Mouse (Mus musculus): ENCODE data around the gene Rps25. TPM values are rescaled to one million over a fixed set of nuclear protein-coding genes. Genes with fewer than 3 reads are reported as not detected.
"Not testable (repeated sequence)": the region's sequence is repeated elsewhere in the genome, so short reads cannot be mapped to it uniquely, and the experiment has no call there.

The Rps25 gene
- polyA plus RNA-seq, 1 experiment from 2014 or later: 3,005 TPM

DNA sequence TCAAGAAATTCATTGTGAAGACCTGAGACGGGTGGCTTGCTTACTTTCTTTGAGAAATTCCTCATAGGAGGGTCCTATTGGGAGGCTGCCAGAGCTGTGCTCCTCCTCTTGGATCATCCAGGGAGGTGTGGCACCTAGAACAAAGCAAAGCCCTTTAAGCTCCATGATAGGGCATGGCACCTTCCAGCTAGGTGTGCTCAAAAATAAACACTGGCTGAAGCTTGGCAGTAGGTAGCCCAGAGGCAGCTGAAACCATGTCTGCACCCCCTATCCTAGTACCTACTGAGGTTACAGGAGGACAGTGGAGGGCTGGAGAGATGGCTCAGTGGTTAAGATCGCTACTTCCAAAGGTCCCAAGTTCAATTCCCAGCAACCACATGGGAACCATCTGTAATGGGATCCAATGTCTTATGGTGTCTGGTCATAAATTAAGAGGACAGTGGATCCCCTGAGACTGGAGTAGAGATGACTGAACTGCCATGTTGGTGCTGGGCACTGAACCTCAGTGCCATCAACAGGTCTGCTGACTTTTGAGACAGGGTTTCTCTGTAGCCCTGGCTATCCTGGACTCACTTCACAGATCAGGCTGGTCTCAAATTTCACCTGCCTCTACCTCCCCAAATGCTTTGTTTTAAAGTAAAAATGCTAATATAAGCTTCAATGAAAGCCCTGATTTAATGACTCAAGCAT lies 3.9 kb downstream of the Rps25 start:
- Histone ChIP-seq H3K9ac (ENCODE audit: low read length) (no peak overlapping the region), H3K4me2 (ENCODE audit: low read length) (no peak overlapping the region), H3K27ac (ENCODE audit: low read depth) (no peak overlapping the region), H3K36me3 (ENCODE audit: control insufficient read depth, insufficient read depth, low read length) (peaks cover 60% of the 10 kb centered on the region), H3K4me1 (replicated peaks; ENCODE audit: control insufficient read depth, insufficient read depth, low read length) (peaks cover 2% of the 10 kb centered on the region; the same call in 1 of the 2 replicates), H3K9me3 (ENCODE audit: control insufficient read depth, low read length) (no peaks in the 10 kb centered on the region), H3K4me3 (ENCODE audit: low read depth, low read length) (no peak overlapping the region), H3K27me3 (replicated peaks; ENCODE audit: control insufficient read depth, insufficient read depth, low read length) (no peaks in the 10 kb centered on the region)
- DNase-seq (ENCODE audit: low spot score) (no peak), ATAC-seq (replicated peaks; ENCODE audit: low FRiP score, low TSS enrichment, low read depth) (no peak)
- 90% methylated on average over 2 of the region's 2 CpGs for WGBS

- 91% methylated on average over 1 of the region's 1 CpGs for WGBS
- no peaks in the 10 kb centered on the region; the same call in 1 of the 2 replicates for H3K4me1 ChIP-seq (replicated peaks; ENCODE audit: control insufficient read depth, insufficient read depth, low read length)
- ATAC-seq (replicated peaks; ENCODE audit: low FRiP score, low TSS enrichment, low read depth): no peak
- no peak overlapping the region for H3K4me3 ChIP-seq (ENCODE audit: low read depth, low read length)
- H3K9me3 ChIP-seq (ENCODE audit: control insufficient read depth, low read length): no peaks in the 10 kb centered on the region
- H3K27me3 ChIP-seq (replicated peaks; ENCODE audit: control insufficient read depth, insufficient read depth, low read length): no peaks in the 10 kb centered on the region
- no peak overlapping the region for H3K9ac ChIP-seq (ENCODE audit: low read length)
- no peak overlapping the region for H3K27ac ChIP-seq (ENCODE audit: low read depth)
- H3K4me2 ChIP-seq (ENCODE audit: low read length): no peak overlapping the region
- peaks cover 65% of the 10 kb centered on the region for H3K36me3 ChIP-seq (ENCODE audit: control insufficient read depth, insufficient read depth, low read length)
- DNase-seq (ENCODE audit: low spot score): no peak
Observed at GRCm38 (mm10) chr9:44411601-44412130, 4.7 kb downstream of the Rps25 start.

DNA sequence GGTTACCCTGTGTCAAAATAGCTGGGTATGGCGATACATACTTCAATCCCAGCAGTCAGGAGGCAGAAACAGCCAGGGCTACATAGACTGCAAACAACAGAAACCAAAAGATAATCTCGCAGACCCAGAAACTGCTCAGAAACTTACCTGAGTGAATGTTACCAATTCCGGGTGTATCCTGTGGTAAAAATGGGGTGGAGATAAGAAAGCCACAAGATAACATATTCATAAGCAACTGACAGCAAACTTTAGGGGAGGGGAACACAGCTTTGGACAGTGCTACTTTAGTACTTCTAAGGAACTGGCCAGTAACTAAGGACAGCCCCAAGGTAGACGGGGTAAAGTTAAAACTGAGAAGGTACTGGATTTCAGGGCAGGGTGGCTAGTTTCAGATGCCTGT lies 5.4 kb downstream of the Rps25 start:
- peaks cover 65% of the 10 kb centered on the region for H3K36me3 ChIP-seq (ENCODE audit: control insufficient read depth, insufficient read depth, low read length)
- DNase-seq (ENCODE audit: low spot score): no peak
- H3K27me3 ChIP-seq (replicated peaks; ENCODE audit: control insufficient read depth, insufficient read depth, low read length): no peaks in the 10 kb centered on the region
- H3K9me3 ChIP-seq (ENCODE audit: control insufficient read depth, low read length): no peaks in the 10 kb centered on the region
- H3K27ac ChIP-seq (ENCODE audit: low read depth): no peak overlapping the region
- H3K4me2 ChIP-seq (ENCODE audit: low read length): no peak overlapping the region
- H3K9ac ChIP-seq (ENCODE audit: low read length): no peak overlapping the region
- no peak overlapping the region for H3K4me3 ChIP-seq (ENCODE audit: low read depth, low read length)
- WGBS: 88% methylated on average over 4 of the region's 4 CpGs
- no peak for ATAC-seq (replicated peaks; ENCODE audit: low FRiP score, low TSS enrichment, low read depth)
- peaks cover 3% of the 10 kb centered on the region for H3K4me1 ChIP-seq (replicated peaks; ENCODE audit: control insufficient read depth, insufficient read depth, low read length)

- no peak overlapping the region for H3K4me3 ChIP-seq (ENCODE audit: low read depth, low read length)
- H3K4me1 ChIP-seq (replicated peaks; ENCODE audit: control insufficient read depth, insufficient read depth, low read length): peaks cover 3% of the 10 kb centered on the region
- H3K27me3 ChIP-seq (replicated peaks; ENCODE audit: control insufficient read depth, insufficient read depth, low read length): no peaks in the 10 kb centered on the region
- peaks cover 65% of the 10 kb centered on the region for H3K36me3 ChIP-seq (ENCODE audit: control insufficient read depth, insufficient read depth, low read length)
- WGBS: 68% methylated on average over 2 of the region's 2 CpGs
- ATAC-seq (replicated peaks; ENCODE audit: low FRiP score, low TSS enrichment, low read depth) (no peak), DNase-seq (ENCODE audit: low spot score) (no peak)
- no peaks in the 10 kb centered on the region for H3K9me3 ChIP-seq (ENCODE audit: control insufficient read depth, low read length)
- H3K27ac ChIP-seq (ENCODE audit: low read depth): no peak overlapping the region
- no peak overlapping the region for H3K9ac ChIP-seq (ENCODE audit: low read length)
- no peak overlapping the region for H3K4me2 ChIP-seq (ENCODE audit: low read length)
Observed at GRCm38 (mm10) chr9:44412781-44413180, 5.8 kb downstream of the Rps25 start.

DNA sequence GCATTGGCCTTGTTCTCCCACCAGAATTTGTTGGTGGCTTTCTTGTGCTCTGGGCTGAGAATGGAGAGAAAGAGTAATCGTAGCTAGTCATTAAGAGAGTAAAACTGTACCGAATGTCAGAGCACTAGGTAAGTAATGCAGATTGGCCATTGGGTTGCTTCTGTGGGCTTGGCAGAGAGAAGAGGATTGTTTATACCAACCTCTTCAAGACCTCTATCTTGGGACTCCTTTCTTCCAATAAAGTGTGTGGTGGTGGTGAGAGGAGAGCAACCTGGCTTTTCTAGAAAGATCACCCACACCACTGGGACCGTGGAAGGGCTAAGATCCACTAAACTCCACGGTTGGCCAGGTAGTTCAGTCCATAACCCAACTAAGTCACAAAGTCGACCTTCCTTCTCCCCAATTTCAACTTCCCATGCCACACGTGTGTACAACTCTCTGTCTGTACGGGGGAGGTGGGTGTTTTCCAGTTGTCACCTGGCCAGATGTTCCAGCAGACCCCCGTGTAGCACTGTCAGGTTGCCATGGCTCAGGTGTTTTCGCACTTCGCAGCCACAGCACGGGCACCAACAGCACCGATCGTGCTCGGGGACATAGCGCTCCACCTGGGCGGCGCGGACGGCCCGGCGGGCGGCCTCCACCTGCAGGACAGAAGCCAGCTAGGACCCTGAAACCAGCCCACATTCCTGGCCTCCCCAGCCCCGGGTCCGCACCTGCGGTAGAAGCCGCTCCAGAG lies 10.4 kb downstream of the Rps25 start:
- peaks cover 6% of the 10 kb centered on the region; the same call in 1 of the 2 replicates for H3K4me1 ChIP-seq (replicated peaks; ENCODE audit: control insufficient read depth, insufficient read depth, low read length)
- peak overlapping the region; percentile 84 for H3K4me2 ChIP-seq (ENCODE audit: low read length)
- H3K27me3 ChIP-seq (replicated peaks; ENCODE audit: control insufficient read depth, insufficient read depth, low read length): no peaks in the 10 kb centered on the region
- H3K9me3 ChIP-seq (ENCODE audit: control insufficient read depth, low read length): no peaks in the 10 kb centered on the region
- H3K4me3 ChIP-seq (ENCODE audit: low read depth, low read length): peak overlapping the region; percentile 77
- peaks cover 28% of the 10 kb centered on the region for H3K36me3 ChIP-seq (ENCODE audit: control insufficient read depth, insufficient read depth, low read length)
- no peak for DNase-seq (ENCODE audit: low spot score)
- H3K9ac ChIP-seq (ENCODE audit: low read length): peak overlapping the region; percentile 78
- H3K27ac ChIP-seq (ENCODE audit: low read depth): 0 out of 2 replicates have a peak overlapping the region, but pooled peaks have one; percentile 47
- WGBS: 8% methylated on average over 26 of the region's 26 CpGs
- ATAC-seq (replicated peaks; ENCODE audit: low FRiP score, low TSS enrichment, low read depth): peak; percentile 71

DNA sequence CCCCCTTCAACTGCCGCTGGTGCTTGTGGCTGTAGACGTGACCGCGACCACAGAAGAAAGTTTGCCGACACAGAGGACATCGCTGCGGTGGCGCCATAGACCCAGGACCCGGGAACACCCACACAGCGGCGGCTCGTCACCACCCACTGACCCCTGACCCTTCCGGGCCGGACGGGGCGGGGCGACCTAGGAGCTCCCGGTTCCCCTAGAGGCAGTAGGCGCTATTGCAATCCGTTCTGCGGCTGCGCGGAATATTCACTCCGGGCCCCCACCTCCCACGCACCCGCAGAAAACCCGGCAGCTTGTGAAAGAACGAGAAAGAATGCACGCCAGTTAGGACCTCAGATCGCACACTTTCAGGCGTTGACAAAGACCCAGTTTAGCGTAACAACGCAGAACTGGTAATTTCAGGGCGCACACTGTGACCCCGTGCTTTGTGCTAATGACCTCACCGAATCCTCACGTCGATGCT lies 11.0 kb downstream of the Rps25 start:
- H3K4me3 ChIP-seq (ENCODE audit: low read depth, low read length): peak overlapping the region; percentile 77
- ATAC-seq (replicated peaks; ENCODE audit: low FRiP score, low TSS enrichment, low read depth): peak; percentile 89
- under 1% methylated on average over 38 of the region's 38 CpGs for WGBS

DNA sequence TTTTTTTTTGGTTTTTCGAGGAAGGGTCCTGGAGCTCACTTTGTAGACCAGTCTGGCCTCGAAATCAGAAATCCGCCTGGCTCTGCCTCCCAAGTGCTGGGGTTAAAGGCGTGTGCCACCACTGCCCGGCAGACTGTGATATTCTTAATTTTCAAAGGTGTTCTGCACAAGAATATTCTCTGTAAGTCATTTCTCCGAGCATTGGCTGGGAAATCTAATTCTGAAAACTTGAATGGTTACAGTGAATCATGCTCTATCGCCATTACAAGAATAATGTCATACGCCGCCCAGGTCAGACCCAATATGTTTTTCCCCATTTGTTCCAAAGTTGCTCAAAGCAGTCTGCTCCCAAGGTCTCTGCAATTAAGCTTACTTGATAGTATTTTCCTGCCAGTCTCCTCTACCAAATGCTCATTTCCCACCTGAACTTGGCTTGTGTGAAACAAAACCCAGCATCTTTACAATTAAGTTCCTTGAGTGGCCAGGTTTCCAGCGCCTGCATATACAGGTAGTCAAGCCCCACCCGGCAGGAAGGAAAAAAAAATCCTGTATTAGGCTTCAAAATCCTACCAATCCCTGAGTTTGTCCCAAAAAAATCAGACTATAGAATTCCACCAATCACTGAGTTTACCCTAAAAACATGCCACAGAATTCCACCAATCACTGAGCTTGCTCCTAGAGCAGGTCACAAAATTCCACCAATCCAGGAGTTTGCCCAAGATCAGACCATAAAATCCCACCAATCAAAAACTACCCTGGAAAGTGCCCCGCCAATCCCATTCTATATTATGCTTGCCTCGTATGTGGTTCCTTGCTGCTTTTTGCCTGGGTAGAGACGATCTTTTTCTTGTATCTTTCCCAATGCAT lies 11.8 kb downstream of the Rps25 start, which contains the start of gene Ccdc84:
TSS of gene Ccdc84 (minus strand) at position 51 of the 867 bp plus-strand sequence.
- Histone ChIP-seq H3K4me1 (replicated peaks; ENCODE audit: control insufficient read depth, insufficient read depth, low read length) (peaks cover 6% of the 10 kb centered on the region; the same call in 1 of the 2 replicates), H3K4me2 (ENCODE audit: low read length) (peak within 1 kb of the TSS; percentile 84), H3K36me3 (ENCODE audit: control insufficient read depth, insufficient read depth, low read length) (peaks cover 15% of the 10 kb centered on the region), H3K9ac (ENCODE audit: low read length) (peak within 1 kb of the TSS; percentile 78), H3K27me3 (replicated peaks; ENCODE audit: control insufficient read depth, insufficient read depth, low read length) (no peaks in the 10 kb centered on the region), H3K4me3 (ENCODE audit: low read depth, low read length) (peak within 1 kb of the TSS; percentile 77), H3K9me3 (ENCODE audit: control insufficient read depth, low read length) (no peaks in the 10 kb centered on the region), H3K27ac (ENCODE audit: low read depth) (peak within 1 kb of the TSS; percentile 64; the same call in 1 of the 2 replicates)
- no peak for DNase-seq (ENCODE audit: low spot score)
- WGBS: 75% methylated on average over 14 of the region's 14 CpGs
- no peak for ATAC-seq (replicated peaks; ENCODE audit: low FRiP score, low TSS enrichment, low read depth)

More for the DNA sequence above, 11.0 kb downstream of the Rps25 start:
- Histone ChIP-seq H3K4me2 (ENCODE audit: low read length) (peak overlapping the region; percentile 84), H3K9ac (ENCODE audit: low read length) (peak overlapping the region; percentile 78), H3K27me3 (replicated peaks; ENCODE audit: control insufficient read depth, insufficient read depth, low read length) (no peaks in the 10 kb centered on the region), H3K9me3 (ENCODE audit: control insufficient read depth, low read length) (no peaks in the 10 kb centered on the region), H3K36me3 (ENCODE audit: control insufficient read depth, insufficient read depth, low read length) (peaks cover 23% of the 10 kb centered on the region), H3K4me1 (replicated peaks; ENCODE audit: control insufficient read depth, insufficient read depth, low read length) (peaks cover 6% of the 10 kb centered on the region; the same call in 1 of the 2 replicates), H3K27ac (ENCODE audit: low read depth) (peak overlapping the region; percentile 64; the same call in 1 of the 2 replicates)
- peak; percentile 96 for DNase-seq (ENCODE audit: low spot score)

DNA sequence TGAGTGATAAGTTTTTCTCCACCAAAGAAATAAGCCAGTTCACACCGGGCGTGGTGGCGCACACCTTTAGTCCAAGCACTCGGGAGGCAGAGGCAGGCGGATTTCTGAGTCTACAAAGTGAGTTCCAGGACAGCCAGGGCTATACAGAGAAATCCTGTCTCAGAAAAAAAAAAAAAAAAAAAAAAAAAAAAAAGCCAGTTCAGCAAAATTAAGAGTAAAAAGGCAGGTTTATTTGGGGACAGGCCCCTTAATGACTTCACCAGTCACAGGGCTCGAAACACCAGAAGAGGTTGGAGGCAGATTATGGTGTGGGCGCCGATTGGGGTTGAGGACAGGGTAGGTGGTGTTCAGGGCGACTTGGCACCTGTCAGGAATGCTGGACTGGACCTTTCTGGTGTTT lies 12.8 kb downstream of the Rps25 start:
- ATAC-seq (replicated peaks; ENCODE audit: low FRiP score, low TSS enrichment, low read depth); H3K4me1 ChIP-seq (replicated peaks; ENCODE audit: control insufficient read depth, insufficient read depth, low read length); H3K27ac ChIP-seq (ENCODE audit: low read depth); H3K4me2 ChIP-seq (ENCODE audit: low read length); H3K9me3 ChIP-seq (ENCODE audit: control insufficient read depth, low read length); DNase-seq (ENCODE audit: low spot score); H3K4me3 ChIP-seq (ENCODE audit: low read depth, low read length); H3K27me3 ChIP-seq (replicated peaks; ENCODE audit: control insufficient read depth, insufficient read depth, low read length); H3K9ac ChIP-seq (ENCODE audit: low read length); H3K36me3 ChIP-seq (ENCODE audit: control insufficient read depth, insufficient read depth, low read length): not testable (repeated sequence)
- whole genome bisulfite sequencing: 92% methylated on average over 9 of the region's 9 CpGs
